Mouse (Mus musculus) hindlimb bud, embryonic 11.5 days (tissue): ENCODE data around the gene Clptm1.

ENCODE experiments used
- DNase-seq: peaks from one replicate; pipeline ENCODE4 v3.0.0-alpha.2; 2012; ENCODE audit warnings: low read depth, low spot score; ENCODE audit errors: extremely low spot score

Gene Clptm1

GRCm38 (mm10) chr7:19666750-19667149 lies 1.9 kb upstream of the Clptm1 start:
- DNase-seq, result no peak

GRCm38 (mm10) chr7:19664455-19664954 lies 328 bp downstream of the Clptm1 start:
- no peak for DNase-seq

- DNase-seq, result no peak
Measured at GRCm38 (mm10) chr7:19663940-19664339, 893 bp downstream of the Clptm1 start.

GRCm38 (mm10) chr7:19652614-19653013 lies 12.2 kb downstream of the Clptm1 start:
- DNase-seq, result no peak

- no peak for DNase-seq
Measured at GRCm38 (mm10) chr7:19651063-19651786, 13.6 kb downstream of the Clptm1 start.

- DNase-seq, result no peak
Measured at GRCm38 (mm10) chr7:19641223-19641622, 23.6 kb downstream of the Clptm1 start.

GRCm38 (mm10) chr7:19635074-19635827 lies 29.6 kb downstream of the Clptm1 start:
- DNase-seq, result no peak

- DNase-seq, result no peak
Measured at GRCm38 (mm10) chr7:19634591-19634990, 30.2 kb downstream of the Clptm1 start.

- no peak for DNase-seq
Measured at GRCm38 (mm10) chr7:19633855-19634254, 31.0 kb downstream of the Clptm1 start.

- no peak for DNase-seq
Measured at GRCm38 (mm10) chr7:19633197-19633596, 31.6 kb downstream of the Clptm1 start.

GRCm38 (mm10) chr7:19632720-19633119 lies 32.1 kb downstream of the Clptm1 start:
- no peak for DNase-seq

GRCm38 (mm10) chr7:19632275-19632674 lies 32.6 kb downstream of the Clptm1 start:
- DNase-seq, result no peak

GRCm38 (mm10) chr7:19629361-19629734 lies 35.5 kb downstream of the Clptm1 start, which contains the start of gene Relb:
Gene Relb (minus strand): TSS chr7:19629438.
- DNase-seq, result peak; percentile 35

- peak; percentile 71 for DNase-seq
Measured at GRCm38 (mm10) chr7:19628536-19629360, 36.1 kb downstream of the Clptm1 start.

GRCm38 (mm10) chr7:19628192-19628535 lies 36.7 kb downstream of the Clptm1 start:
- no peak for DNase-seq

- no peak for DNase-seq
Measured at GRCm38 (mm10) chr7:19627721-19628120, 37.1 kb downstream of the Clptm1 start.

- DNase-seq, result no peak
Measured at GRCm38 (mm10) chr7:19623433-19623832, 41.4 kb downstream of the Clptm1 start.

GRCm38 (mm10) chr7:19622241-19622640 lies 42.6 kb downstream of the Clptm1 start:
- no peak for DNase-seq

GRCm38 (mm10) chr7:19620811-19621210 lies 44.0 kb downstream of the Clptm1 start:
- DNase-seq, result no peak

GRCm38 (mm10) chr7:19619004-19619801 lies 45.6 kb downstream of the Clptm1 start:
- DNase-seq, result peak; percentile 87
